Mouse (Mus musculus) heart, embryonic 14.5 days (tissue): ENCODE measurements around the gene Htra3. TPM values are rescaled to one million over a fixed set of nuclear protein-coding genes. Genes with fewer than 3 reads are reported as not detected.

Source experiments
- ATAC-seq: fragments of 200-750 bp; cut with Nextera tagmentation; 2 replicates; pipeline ENCODE4 v1.8.0; 2017; ENCODE audit warnings: low read depth, moderate TSS enrichment; ENCODE audit not compliant: insufficient number of reproducible peaks, insufficient read depth, low FRiP score
- H3K27ac ChIP-seq, 2 experiments: fragments of 200-500 bp in 1 of 2; fragments of 300-500 bp in 1 of 2; sonication (generic) in 1 of 2; replicated peaks in 1 of 2; 2 replicates each; pipeline ENCODE4 v1.5.1; 2012 to 2014; ENCODE audit warnings: low read depth in 2 of 2, low read length in 2 of 2, control low read depth in 1 of 2, mild to moderate bottlenecking in 1 of 2, mixed read lengths in 1 of 2; ENCODE audit not compliant: control insufficient read depth in 1 of 2, insufficient read depth in 1 of 2
- H3K27me3 ChIP-seq: fragments of 300-500 bp; sonication (generic); 2 replicates; pipeline ENCODE4 v1.6.1; 2014; ENCODE audit warnings: mild to moderate bottlenecking, low read length, control low read depth; ENCODE audit not compliant: control insufficient read depth, insufficient read depth
- H3K36me3 ChIP-seq: fragments of 300-500 bp; sonication (generic); 2 replicates; pipeline ENCODE4 v1.6.1; 2014; ENCODE audit warnings: mild to moderate bottlenecking, control low read depth, low read length, mixed read lengths; ENCODE audit not compliant: control insufficient read depth, insufficient read depth
- H3K4me1 ChIP-seq, 2 experiments: fragments of 200-500 bp in 1 of 2; fragments of 300-500 bp in 1 of 2; sonication (generic) in 1 of 2; 2 replicates each; pipeline ENCODE4 v1.6.1; 2012 to 2014; ENCODE audit warnings: low read length in 2 of 2, control low read depth in 1 of 2, mixed read lengths in 1 of 2; ENCODE audit not compliant: control insufficient read depth in 2 of 2, insufficient read depth in 2 of 2
- H3K4me2 ChIP-seq: fragments of 300-500 bp; sonication (generic); 2 replicates; pipeline ENCODE4 v1.6.1; 2014; ENCODE audit warnings: mild to moderate bottlenecking, low read length
- H3K4me3 ChIP-seq, 2 experiments: fragments of 200-500 bp in 1 of 2; fragments of 300-500 bp in 1 of 2; sonication (generic) in 1 of 2; 2 replicates each; pipeline ENCODE4 v1.5.1; 2012 to 2014; ENCODE audit warnings: low read length in 2 of 2, mild to moderate bottlenecking in 2 of 2, control low read depth in 1 of 2, low read depth in 1 of 2, moderate library complexity in 1 of 2; ENCODE audit not compliant: control insufficient read depth in 1 of 2, insufficient read depth in 1 of 2
- H3K9ac ChIP-seq: fragments of 300-500 bp; sonication (generic); 2 replicates; pipeline ENCODE4 v1.6.1; 2014; ENCODE audit warnings: mild to moderate bottlenecking, low read length
- H3K9me3 ChIP-seq: fragments of 300-500 bp; sonication (generic); 2 replicates; pipeline ENCODE4 v1.6.1; 2016; ENCODE audit warnings: low read length, control low read depth; ENCODE audit not compliant: control insufficient read depth
- WGBS: fragments of 180-500 bp; shearing (Covaris S2); extraction: QIAGEN DNeasy Blood & Tissue Kit; methylation state at CpG from one replicate; pipeline ENCODE4 v1.1.7; 2014; 5-methylcytosine and 5-hydroxymethylcytosine counted together
- polyA plus RNA-seq: library from polyadenylated mRNA; unstranded; fragments of >200 nt; fragmentation: Nextera tagmentation; extraction: Ambion mirVana; gene quantifications from 2 replicates; pipeline ENCODE4 v1.2.1, GENCODE M21; 2014

Gene Htra3
- polyA plus RNA-seq, 1 experiment from 2014 or later: 7.8 TPM

DNA sequence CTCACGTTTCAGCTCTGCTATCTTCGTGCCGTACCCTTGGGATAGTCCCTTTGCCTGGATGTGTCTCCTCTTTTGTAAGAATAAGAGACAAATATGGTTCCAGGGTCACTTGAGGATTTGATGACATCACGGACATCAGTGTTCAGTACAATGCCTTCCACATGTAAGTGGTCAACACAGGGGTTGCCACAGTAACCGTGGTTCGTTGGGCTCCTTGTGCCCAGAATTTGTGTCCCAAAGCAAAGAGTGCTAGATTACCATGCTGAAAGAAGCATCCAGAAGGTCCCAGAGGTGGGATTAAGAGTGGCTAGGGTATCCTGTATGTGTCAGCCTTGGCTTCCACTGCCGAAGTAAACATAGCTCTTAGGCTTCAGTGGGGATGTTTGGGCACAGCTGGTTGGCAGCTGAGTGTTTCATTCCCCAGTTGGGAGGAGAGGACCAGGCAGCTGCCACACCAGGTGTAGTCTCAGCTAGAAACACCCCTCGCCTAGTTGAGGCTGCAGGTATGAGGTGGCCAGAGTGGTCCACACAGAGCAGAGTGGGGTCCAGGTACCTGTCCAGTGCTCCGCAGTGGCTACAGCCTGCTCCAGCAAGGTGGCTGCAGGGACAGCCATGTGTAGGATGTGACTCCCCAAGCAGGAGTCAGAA lies 36.1 kb downstream of the Htra3 start:
- WGBS: 77% methylated on average over 9 of the region's 9 CpGs
- Histone ChIP-seq H3K27ac (no peak overlapping the region), H3K27me3 (no peaks in the 10 kb centered on the region), H3K4me1 (peaks cover 3 to 7% of the 10 kb centered on the region in 2 experiments; a peak in 3 of 4 replicates), H3K4me3 (no peak overlapping the region), H3K36me3 (no peaks in the 10 kb centered on the region), H3K9me3 (no peaks in the 10 kb centered on the region), H3K9ac (no peak overlapping the region), H3K4me2 (no peak overlapping the region)
- no peak for ATAC-seq

DNA sequence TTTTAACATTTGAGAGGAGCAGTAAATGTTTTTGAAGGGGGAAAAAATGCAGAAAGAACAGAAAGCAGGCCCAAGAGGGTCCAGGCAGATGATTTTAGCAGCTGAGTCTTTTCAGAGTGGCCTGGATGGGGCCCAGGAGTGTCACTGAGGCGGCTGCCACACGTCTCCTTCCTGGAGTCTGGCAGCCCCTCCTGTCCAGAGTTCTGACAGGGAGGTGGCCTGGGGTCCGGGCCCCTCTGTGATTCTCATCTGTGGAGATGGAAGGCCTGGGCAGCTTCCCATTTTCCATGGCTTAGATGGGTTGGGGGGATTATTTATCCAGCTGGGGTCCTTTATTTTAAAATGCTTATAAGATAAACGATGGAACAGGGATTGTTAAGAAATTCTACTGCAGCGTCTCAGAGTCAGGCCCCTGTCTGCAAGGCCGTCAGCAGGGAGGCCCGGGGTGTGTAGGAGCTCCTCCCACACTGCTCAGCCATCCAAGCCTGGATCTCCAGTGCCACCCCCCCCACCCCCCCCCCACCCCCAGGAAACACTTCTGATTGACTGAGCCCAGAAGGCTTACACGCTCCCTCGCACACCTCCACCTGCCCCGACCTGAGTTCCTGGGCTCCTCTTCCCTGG lies 37.5 kb downstream of the Htra3 start:
- H3K4me3 ChIP-seq: no peak overlapping the region
- H3K9me3 ChIP-seq: no peaks in the 10 kb centered on the region
- no peaks in the 10 kb centered on the region for H3K36me3 ChIP-seq
- peaks cover 3 to 7% of the 10 kb centered on the region in 2 experiments; a peak in 3 of 4 replicates for H3K4me1 ChIP-seq
- no peak overlapping the region; the same call in 1 of the 2 replicates for H3K9ac ChIP-seq
- no peak overlapping the region for H3K4me2 ChIP-seq
- 49% methylated on average over 10 of the region's 10 CpGs for WGBS
- no peak for ATAC-seq
- no peaks in the 10 kb centered on the region for H3K27me3 ChIP-seq
- H3K27ac ChIP-seq: no peak overlapping the region

DNA sequence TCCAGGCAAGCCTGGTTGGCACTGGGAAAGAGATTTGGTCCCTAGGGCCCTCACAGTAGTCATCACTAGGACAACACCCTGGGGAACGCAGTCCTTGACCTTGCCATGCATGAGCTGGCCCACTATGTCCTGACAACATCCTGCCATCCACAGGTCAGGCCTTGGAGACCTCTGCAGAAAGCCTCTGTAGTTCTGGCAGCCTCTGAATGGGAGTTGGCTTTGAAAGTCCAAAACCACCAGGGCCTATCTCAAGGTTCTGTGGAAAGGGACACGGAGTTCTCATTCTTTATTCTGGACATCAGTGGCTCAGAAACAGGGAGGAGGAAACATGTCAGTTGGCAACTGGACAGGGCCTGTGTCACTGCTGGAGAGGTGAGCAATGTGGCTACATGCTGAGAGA lies 43.6 kb downstream of the Htra3 start:
- no peak for ATAC-seq
- H3K4me3 ChIP-seq: no peak overlapping the region
- H3K4me2 ChIP-seq: no peak overlapping the region
- no peak overlapping the region for H3K9ac ChIP-seq
- peaks cover 6 to 7% of the 10 kb centered on the region in 2 experiments; a peak in 2 of 4 replicates for H3K4me1 ChIP-seq
- H3K27ac ChIP-seq: no peak overlapping the region
- no peaks in the 10 kb centered on the region for H3K27me3 ChIP-seq
- no peaks in the 10 kb centered on the region for H3K9me3 ChIP-seq
- 47% methylated on average over 2 of the region's 2 CpGs for WGBS
- H3K36me3 ChIP-seq: no peaks in the 10 kb centered on the region

DNA sequence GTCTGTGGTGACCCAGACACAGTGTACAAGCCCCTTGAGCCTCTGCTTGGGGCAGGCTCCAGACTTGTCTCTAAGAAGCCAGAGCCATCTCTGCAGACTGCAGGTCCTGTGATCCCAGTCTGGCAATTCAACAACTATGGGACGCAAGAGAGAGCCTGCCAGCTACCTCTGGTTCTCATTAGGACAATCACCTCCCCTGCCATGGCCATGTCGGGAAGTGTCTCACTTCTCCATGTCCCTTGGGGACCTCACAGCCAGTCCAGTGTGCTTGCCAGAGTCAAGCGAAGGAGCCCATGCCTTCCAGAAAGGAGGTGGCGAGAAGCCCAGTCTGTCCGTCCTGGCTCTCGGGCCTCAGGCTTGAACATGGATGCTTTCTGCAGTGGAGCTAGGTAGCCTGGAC lies 46.7 kb downstream of the Htra3 start:
- no peak overlapping the region for H3K4me2 ChIP-seq
- H3K27ac ChIP-seq: no peak overlapping the region
- no peaks in the 10 kb centered on the region for H3K9me3 ChIP-seq
- 76% methylated on average over 6 of the region's 6 CpGs for WGBS
- no peaks in the 10 kb centered on the region for H3K27me3 ChIP-seq
- H3K36me3 ChIP-seq: no peaks in the 10 kb centered on the region
- H3K4me3 ChIP-seq: no peak overlapping the region
- H3K4me1 ChIP-seq: peaks cover 6 to 7% of the 10 kb centered on the region in 2 experiments; a peak in 2 of 4 replicates
- ATAC-seq: no peak
- H3K9ac ChIP-seq: no peak overlapping the region

DNA sequence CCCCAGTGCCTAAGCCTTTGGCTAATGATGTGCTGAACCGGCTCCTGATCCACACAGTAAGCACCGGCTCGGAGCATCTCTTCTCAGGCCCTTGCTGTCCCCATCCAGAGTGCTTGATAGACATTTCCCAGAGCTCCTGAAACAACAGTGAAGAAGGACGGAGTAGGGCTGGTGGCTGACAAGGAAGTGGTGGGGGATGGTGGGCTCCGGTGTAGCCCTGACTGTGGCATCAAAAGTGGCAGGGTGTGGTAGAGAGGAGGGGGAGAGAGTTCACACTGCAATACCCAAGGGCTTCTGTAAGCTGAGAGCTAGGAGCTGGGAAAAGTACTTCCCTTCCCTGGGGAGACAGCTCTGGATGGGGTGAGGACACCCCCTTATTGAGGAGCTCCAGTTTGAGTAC lies 47.8 kb downstream of the Htra3 start:
- Histone ChIP-seq H3K4me1 (peaks cover 6 to 7% of the 10 kb centered on the region in 2 experiments; a peak in 2 of 4 replicates), H3K36me3 (no peaks in the 10 kb centered on the region), H3K9me3 (no peaks in the 10 kb centered on the region), H3K4me3 (no peak overlapping the region), H3K27ac (no peak overlapping the region), H3K4me2 (no peak overlapping the region), H3K27me3 (no peaks in the 10 kb centered on the region), H3K9ac (no peak overlapping the region)
- 25% methylated on average over 5 of the region's 5 CpGs for WGBS
- ATAC-seq: no peak

DNA sequence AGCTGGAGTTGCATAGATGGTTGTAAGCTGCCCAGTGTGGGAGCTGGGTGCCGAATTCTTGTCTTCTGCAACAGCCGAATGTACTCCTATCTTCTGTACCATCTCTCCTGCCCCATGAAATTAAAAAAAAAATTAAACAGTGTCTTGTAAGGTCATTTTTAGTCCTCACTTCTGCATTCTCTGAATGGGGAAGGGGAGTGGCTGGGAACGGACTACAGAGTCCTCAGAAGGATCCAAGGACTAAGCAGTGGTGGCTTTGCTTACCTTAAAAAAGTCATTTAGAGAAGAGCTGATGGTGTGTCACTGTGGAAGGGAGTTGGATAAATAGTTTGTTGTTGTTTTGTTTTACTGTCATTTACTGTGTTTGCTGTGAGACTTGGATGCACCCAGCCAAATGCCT lies 48.4 kb downstream of the Htra3 start:
- peaks cover 3 to 7% of the 10 kb centered on the region in 2 experiments; a peak in 1 of 4 replicates for H3K4me1 ChIP-seq
- no peaks in the 10 kb centered on the region for H3K9me3 ChIP-seq
- no peak overlapping the region for H3K4me3 ChIP-seq
- H3K9ac ChIP-seq: no peak overlapping the region
- H3K27ac ChIP-seq: no peak overlapping the region
- H3K36me3 ChIP-seq: no peaks in the 10 kb centered on the region
- H3K27me3 ChIP-seq: no peaks in the 10 kb centered on the region
- no peak overlapping the region for H3K4me2 ChIP-seq
- 77% methylated on average over 3 of the region's 3 CpGs for WGBS
- no peak for ATAC-seq

DNA sequence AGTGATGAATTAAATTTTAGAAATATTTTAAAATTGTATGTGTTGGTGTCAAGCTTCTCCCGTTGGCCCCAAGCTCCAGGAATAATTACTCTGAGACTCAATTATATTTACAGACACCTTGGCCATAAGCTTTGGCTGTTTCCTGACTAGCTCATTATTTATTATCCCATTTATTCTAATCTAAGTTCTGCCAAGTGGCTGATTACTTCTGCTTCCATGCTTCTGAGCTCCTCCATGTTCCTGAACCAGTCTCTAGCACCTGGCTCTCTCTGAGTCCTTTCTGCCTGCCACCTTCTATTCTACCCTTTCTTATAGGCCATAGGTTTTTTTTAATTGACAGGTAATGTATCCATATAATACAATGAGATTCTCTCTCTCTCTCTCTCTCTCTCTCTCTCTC lies 48.9 kb downstream of the Htra3 start:
- ATAC-seq: no peak
- H3K4me3 ChIP-seq: no peak overlapping the region

More for the DNA sequence above, 48.9 kb downstream of the Htra3 start:
- H3K36me3 ChIP-seq: no peaks in the 10 kb centered on the region
- H3K9me3 ChIP-seq: no peaks in the 10 kb centered on the region
- no peak overlapping the region for H3K4me2 ChIP-seq
- H3K27me3 ChIP-seq: no peaks in the 10 kb centered on the region
- H3K4me1 ChIP-seq: peaks cover 0 to 3% of the 10 kb centered on the region in 2 experiments; a peak in 1 of 4 replicates
- H3K27ac ChIP-seq: no peak overlapping the region
- WGBS: 88% methylated on average over 1 of the region's 1 CpGs
- no peak overlapping the region for H3K9ac ChIP-seq
